Mouse (Mus musculus) C2C12 (cell line): ENCODE results near the gene Olfr638. TPM values are rescaled to one million over a fixed set of nuclear protein-coding genes. Genes with fewer than 3 reads are reported as not detected.

ENCODE experiments used
- H3K27me3 ChIP-seq: one replicate; pipeline ENCODE4 v1.6.1; 2011; ENCODE audit not compliant: control insufficient read depth, insufficient read depth, insufficient read length
- H3K36me3 ChIP-seq: one replicate; pipeline ENCODE4 v1.6.1; 2011; ENCODE audit not compliant: control insufficient read depth, insufficient read depth
- H3K4me3 ChIP-seq: one replicate; pipeline ENCODE4 v1.5.1; 2011; ENCODE audit warnings: mild to moderate bottlenecking, control low read depth; ENCODE audit not compliant: poor library complexity, insufficient read depth, severe bottlenecking
- H3K79me2 ChIP-seq: one replicate; pipeline ENCODE4 v1.6.1; 2011; ENCODE audit not compliant: control insufficient read depth, insufficient read depth
- H3K79me3 ChIP-seq: one replicate; pipeline ENCODE4 v1.6.1; 2011; ENCODE audit warnings: low read depth, control low read depth
- H3ac ChIP-seq: one replicate; pipeline ENCODE3; 2011; ENCODE audit warnings: low read depth; ENCODE audit not compliant: control insufficient read depth, insufficient read length
- CEBPB ChIP-seq: IDR thresholded peaks from one replicate; pipeline ENCODE4 v1.6.1; 2011; ENCODE audit warnings: low read depth, mild to moderate bottlenecking, control low read depth, moderate library complexity
- CTCF ChIP-seq: IDR thresholded peaks from one replicate; pipeline ENCODE4 v1.5.1; 2011; ENCODE audit not compliant: control insufficient read depth, insufficient read depth, insufficient read length
- FOSL1 ChIP-seq: IDR thresholded peaks from one replicate; pipeline ENCODE4 v1.8.0; 2011; ENCODE audit warnings: mild to moderate bottlenecking, low read length; ENCODE audit not compliant: poor library complexity, insufficient read depth, severe bottlenecking
- MAX ChIP-seq: IDR thresholded peaks from one replicate; pipeline ENCODE4 v1.6.1; 2011; ENCODE audit warnings: mild to moderate bottlenecking, control low read depth
- MYOD1 ChIP-seq: IDR thresholded peaks from one replicate; pipeline ENCODE4 v1.6.1; 2011; ENCODE audit warnings: low read depth; ENCODE audit not compliant: control insufficient read depth, insufficient read length
- MYOG ChIP-seq: IDR thresholded peaks from one replicate; pipeline ENCODE4 v1.6.1; 2011; ENCODE audit not compliant: control insufficient read depth, insufficient read length; ENCODE audit errors: extremely low read depth
- USF1 ChIP-seq: IDR thresholded peaks from one replicate; pipeline ENCODE4 v1.6.1; 2011; ENCODE audit warnings: low read depth, mild to moderate bottlenecking, control low read depth, moderate library complexity
- polyA plus RNA-seq: library from polyadenylated mRNA; unstranded; fragments of >200 nt; fragmentation: generic; extraction: Trizol; gene quantifications from one replicate; pipeline ENCODE4 v1.2.1, GENCODE M21; 2012; ENCODE audit warnings: missing spikeins

Gene Olfr638
- polyA plus RNA-seq, 1 experiment, result not detected

DNA sequence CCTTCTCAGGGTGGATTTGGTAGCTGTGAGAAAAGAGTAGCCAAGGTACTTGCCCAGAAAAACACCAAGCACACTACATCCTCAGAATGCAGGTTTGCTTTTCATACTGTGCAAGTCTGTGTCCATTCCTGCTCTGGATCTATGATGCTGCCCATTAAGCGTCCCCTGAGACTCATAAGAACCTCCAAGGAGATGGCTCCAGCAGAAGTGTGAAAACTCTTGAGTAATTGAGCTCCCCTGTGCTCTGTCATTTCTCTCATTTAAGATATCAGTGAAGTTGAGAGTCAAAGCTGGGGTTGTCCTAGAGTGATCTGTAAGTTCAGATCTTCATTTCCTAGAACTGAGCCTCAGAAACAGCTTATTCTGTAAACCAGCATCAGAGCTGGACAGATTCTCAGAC lies 54.0 kb downstream of the Olfr638 start, which contains the start of gene Olfr642:
Gene Olfr642 (minus strand): TSS at position 101 of the 400 bp plus-strand sequence.
- Histone ChIP-seq H3K79me3 (no peaks in the 10 kb centered on the region), H3K36me3 (no peaks in the 10 kb centered on the region), H3K4me3 (no peak within 1 kb of the TSS), H3K79me2 (no peaks in the 10 kb centered on the region), H3ac (no peak within 1 kb of the TSS), H3K27me3 (no peaks in the 10 kb centered on the region)
- TF ChIP-seq MYOG (no peak), MAX (no peak), MYOD1 (no peak), FOSL1 (no peak), CTCF (no peak), CEBPB (no peak), USF1 (no peak)

Other genes with a start within 250 kb of the Olfr638 start
- gene Olfr630, start 241.4 kb upstream of the Olfr638 start, polyA plus RNA-seq, result not detected
- not detected for gene Olfr69, start 227.2 kb upstream of the Olfr638 start, polyA plus RNA-seq
- not detected for gene Olfr68, start 219.0 kb upstream of the Olfr638 start, polyA plus RNA-seq
- gene Olfr67, start 206.9 kb upstream of the Olfr638 start, polyA plus RNA-seq, result not detected
- not detected for gene Hbb-bt, start 184.8 kb upstream of the Olfr638 start, polyA plus RNA-seq
- not detected for gene Hbb-bs, start 170.7 kb upstream of the Olfr638 start, polyA plus RNA-seq
- gene Hbb-bh2, start 158.2 kb upstream of the Olfr638 start, polyA plus RNA-seq, result not detected
- gene Hbb-bh1, start 155.6 kb upstream of the Olfr638 start, polyA plus RNA-seq, result not detected
- gene Hbb-y, start 145.5 kb upstream of the Olfr638 start, polyA plus RNA-seq, result not detected
- gene Olfr66, start 112.5 kb upstream of the Olfr638 start, polyA plus RNA-seq, result not detected
- gene Olfr64, start 104.3 kb upstream of the Olfr638 start, polyA plus RNA-seq, result not detected
- gene Olfr65, start 95.3 kb upstream of the Olfr638 start, polyA plus RNA-seq, result not detected
- gene Olfr631, start 69.9 kb upstream of the Olfr638 start, polyA plus RNA-seq, result not detected
- gene Olfr632, start 64.4 kb upstream of the Olfr638 start, polyA plus RNA-seq, result not detected
- not detected for gene Olfr633, start 54.3 kb upstream of the Olfr638 start, polyA plus RNA-seq
- gene Olfr635, start 27.6 kb upstream of the Olfr638 start, polyA plus RNA-seq, result not detected
- gene Olfr639, start 18.6 kb downstream of the Olfr638 start, polyA plus RNA-seq, result not detected
- gene Olfr640, start 26.8 kb downstream of the Olfr638 start, polyA plus RNA-seq, result not detected
- gene Olfr641, start 36.7 kb downstream of the Olfr638 start, polyA plus RNA-seq, result not detected
- not detected for gene Olfr642, start 53.9 kb downstream of the Olfr638 start, polyA plus RNA-seq
- gene 4930516K23Rik, start 62.7 kb downstream of the Olfr638 start, polyA plus RNA-seq, result not detected
- not detected for gene Olfr644, start 73.1 kb downstream of the Olfr638 start, polyA plus RNA-seq
- not detected for gene Olfr645, start 86.7 kb downstream of the Olfr638 start, polyA plus RNA-seq
- gene Olfr646, start 106.1 kb downstream of the Olfr638 start, polyA plus RNA-seq, result not detected
- gene Ubqln5, start 131.1 kb downstream of the Olfr638 start, polyA plus RNA-seq, result not detected
- gene Olfr643, start 138.7 kb downstream of the Olfr638 start, polyA plus RNA-seq, result not detected
- gene Ubqln3, start 144.5 kb downstream of the Olfr638 start, polyA plus RNA-seq, result not detected
- gene Ubqlnl, start 151.8 kb downstream of the Olfr638 start, polyA plus RNA-seq, result not detected
- gene Olfm5, start 166.1 kb downstream of the Olfr638 start, polyA plus RNA-seq, result not detected
- not detected for gene Olfr648, start 184.6 kb downstream of the Olfr638 start, polyA plus RNA-seq
- gene Olfr649, start 197.2 kb downstream of the Olfr638 start, polyA plus RNA-seq, result not detected
- gene Trim6, start 220.0 kb downstream of the Olfr638 start, polyA plus RNA-seq, result 0.05 TPM
- not detected for gene Trim34a, start 245.7 kb downstream of the Olfr638 start, polyA plus RNA-seq